Mouse (Mus musculus) E14TG2a.4 (cell line): ENCODE measurements at regions not wholly inside any gene's neighbourhood (a gene's known extent, or its start where the extent isn't known, plus 50 kb on each side); places are given as distances from the start of the nearest gene placed in this dataset.

ENCODE experiments used
- H3K27me3 ChIP-seq: 2 replicates; pipeline ENCODE4 v1.6.1; 2014; ENCODE audit warnings: low read length, control low read depth; ENCODE audit not compliant: insufficient read depth
- H3K36me3 ChIP-seq: 2 replicates; pipeline ENCODE4 v1.6.1; 2014; ENCODE audit warnings: low read length, control low read depth; ENCODE audit not compliant: insufficient read depth
- H3K4me1 ChIP-seq: replicated peaks from 2 replicates; pipeline ENCODE4 v1.6.1; 2014; ENCODE audit warnings: low read depth, low read length, control low read depth
- H3K4me3 ChIP-seq: replicated peaks from 2 replicates; pipeline ENCODE4 v1.5.1; 2014; ENCODE audit warnings: mild to moderate bottlenecking, low read length
- H3K9me3 ChIP-seq: 2 replicates; pipeline ENCODE4 v1.6.1; 2014; ENCODE audit warnings: low read length, control low read depth
- CTCF ChIP-seq: conservative IDR thresholded peaks from 2 replicates; pipeline ENCODE4 v1.5.1; 2014; ENCODE audit warnings: low read length
- NANOG ChIP-seq: IDR thresholded peaks from 2 replicates; pipeline ENCODE4 v1.6.1; 2014; ENCODE audit warnings: borderline replicate concordance, low read length, mixed read lengths
- POU5F1 ChIP-seq: IDR thresholded peaks from 2 replicates; pipeline ENCODE4 v1.6.1; 2014; ENCODE audit warnings: low read length, borderline replicate concordance

DNA sequence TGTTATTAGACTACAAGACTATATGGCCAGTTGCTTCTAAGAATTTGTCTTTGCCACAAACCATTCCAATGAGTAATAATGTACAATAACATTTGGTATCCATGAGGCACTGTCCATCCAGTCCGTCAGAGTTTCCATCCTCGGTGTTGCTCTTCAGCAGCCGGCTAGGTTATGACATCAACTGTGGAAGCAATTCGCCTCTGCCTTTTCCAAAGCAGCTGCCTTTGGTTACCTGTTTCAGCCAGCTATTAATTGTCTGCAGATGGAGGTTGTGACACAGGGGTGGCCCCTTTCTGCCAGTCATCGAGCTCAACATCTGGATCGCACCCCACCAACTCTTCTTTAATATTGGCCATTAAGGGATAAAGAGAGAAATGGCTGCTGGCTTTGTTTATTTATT lies 168.2 kb downstream of the Klf6 start:
- H3K27me3 ChIP-seq: no peaks in the 10 kb centered on the region
- no peaks in the 10 kb centered on the region for H3K36me3 ChIP-seq
- no peak overlapping the region for H3K4me3 ChIP-seq
- no peak for TF ChIP-seq NANOG
- no peak for TF ChIP-seq POU5F1
- TF ChIP-seq CTCF: no peak
- H3K4me1 ChIP-seq: no peaks in the 10 kb centered on the region
- H3K9me3 ChIP-seq: no peaks in the 10 kb centered on the region

DNA sequence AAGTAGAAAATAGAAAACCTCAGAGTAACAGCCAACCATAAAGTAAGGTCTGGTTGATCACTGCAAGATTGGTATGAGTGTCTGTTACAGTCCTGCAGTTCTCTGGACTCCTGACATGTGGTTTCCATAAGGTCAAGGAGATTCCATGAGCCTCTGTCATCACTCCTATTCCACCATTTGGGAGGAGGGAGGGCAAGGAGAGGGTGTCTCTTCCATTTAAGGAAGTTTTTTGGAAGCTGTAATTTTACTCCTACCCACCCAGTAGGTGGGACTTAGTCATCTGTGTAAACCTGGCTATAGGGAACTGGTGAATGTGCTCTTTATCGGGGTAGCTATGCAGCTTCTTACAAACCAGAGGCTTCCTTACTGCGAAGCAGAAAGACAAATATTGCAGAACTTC lies 168.8 kb downstream of the Klf6 start:
- Histone ChIP-seq H3K9me3 (no peaks in the 10 kb centered on the region), H3K27me3 (no peaks in the 10 kb centered on the region), H3K4me3 (no peak overlapping the region), H3K4me1 (no peaks in the 10 kb centered on the region), H3K36me3 (no peaks in the 10 kb centered on the region)
- TF ChIP-seq CTCF: no peak
- no peak for TF ChIP-seq POU5F1
- TF ChIP-seq NANOG: no peak

DNA sequence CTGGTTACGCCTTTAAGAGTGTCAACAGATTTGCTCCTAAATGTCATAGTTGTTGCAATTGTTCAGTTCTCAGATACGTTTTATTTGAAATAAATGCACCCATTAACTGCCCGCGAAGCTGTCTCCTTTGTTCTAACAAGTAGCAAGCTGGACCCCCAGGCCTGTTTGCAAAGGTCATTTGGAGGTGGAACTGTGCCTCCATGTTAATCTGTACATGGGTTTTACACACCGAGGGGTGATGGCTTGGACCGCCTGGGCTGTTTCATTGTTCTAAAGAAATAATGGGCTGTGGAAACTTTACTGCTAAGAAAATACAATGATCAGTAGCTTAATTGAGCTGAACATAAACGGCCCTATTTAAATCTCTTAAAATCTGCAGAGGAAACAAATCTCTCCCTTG lies 178.8 kb downstream of the Klf6 start:
- 0 out of 2 replicates have a peak, but pooled peaks cover 9% of the 10 kb centered on the region for H3K4me1 ChIP-seq
- H3K4me3 ChIP-seq: no peak overlapping the region
- TF ChIP-seq POU5F1 (no peak), CTCF (no peak), NANOG (peak; percentile 67; the same call in 1 of the 2 replicates)
- H3K27me3 ChIP-seq: no peaks in the 10 kb centered on the region
- H3K36me3 ChIP-seq: no peaks in the 10 kb centered on the region
- peaks cover 6% of the 10 kb centered on the region; the same call in 1 of the 2 replicates for H3K9me3 ChIP-seq

DNA sequence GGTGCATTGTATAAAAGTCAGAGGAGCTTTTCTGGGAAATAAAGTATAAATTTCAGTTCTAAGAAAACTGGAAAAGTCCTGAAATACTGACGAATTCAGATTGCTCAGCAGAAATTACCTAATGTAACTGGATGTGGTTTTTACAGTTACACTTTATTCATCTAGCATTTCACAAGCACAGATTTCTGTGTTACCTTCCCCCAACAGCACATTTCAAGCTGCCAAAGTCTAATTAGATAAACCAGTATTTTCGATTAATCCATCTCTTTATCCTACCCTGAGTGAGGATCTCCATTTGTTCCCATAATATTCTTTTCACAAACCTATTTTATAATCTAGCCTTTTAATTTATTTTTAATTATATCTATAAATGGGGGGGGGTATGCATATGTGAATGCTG lies 179.4 kb downstream of the Klf6 start:
- Histone ChIP-seq H3K4me3 (no peak overlapping the region), H3K9me3 (peaks cover 6% of the 10 kb centered on the region; the same call in 1 of the 2 replicates), H3K4me1 (0 out of 2 replicates have a peak, but pooled peaks cover 9% of the 10 kb centered on the region), H3K36me3 (no peaks in the 10 kb centered on the region), H3K27me3 (no peaks in the 10 kb centered on the region)
- TF ChIP-seq POU5F1 (no peak), NANOG (no peak), CTCF (no peak)

DNA sequence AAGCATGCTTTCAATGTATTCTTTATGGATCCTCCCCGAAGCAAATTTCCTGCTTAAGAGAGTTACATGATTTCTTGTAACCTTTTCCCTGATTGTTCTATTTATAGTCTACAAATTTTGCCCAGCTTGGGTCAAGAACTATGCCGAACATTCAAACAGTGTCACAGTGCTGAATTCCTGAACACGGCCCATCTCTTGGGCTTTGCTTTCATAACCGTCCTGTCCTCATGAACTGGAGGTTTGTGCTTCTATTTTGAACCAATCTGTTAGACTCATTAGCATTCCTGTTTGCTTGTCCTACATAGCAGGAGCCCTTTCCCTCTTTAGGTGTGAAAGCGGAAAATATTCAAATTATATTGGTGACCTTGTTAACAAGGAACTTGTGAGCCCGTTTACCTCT lies 181.2 kb downstream of the Klf6 start:
- no peaks in the 10 kb centered on the region for H3K36me3 ChIP-seq
- no peak overlapping the region for H3K4me3 ChIP-seq
- no peak for TF ChIP-seq CTCF
- TF ChIP-seq NANOG: no peak
- no peak for TF ChIP-seq POU5F1
- 0 out of 2 replicates have a peak, but pooled peaks cover 9% of the 10 kb centered on the region for H3K4me1 ChIP-seq
- H3K27me3 ChIP-seq: no peaks in the 10 kb centered on the region
- H3K9me3 ChIP-seq: peaks cover 6% of the 10 kb centered on the region; the same call in 1 of the 2 replicates

DNA sequence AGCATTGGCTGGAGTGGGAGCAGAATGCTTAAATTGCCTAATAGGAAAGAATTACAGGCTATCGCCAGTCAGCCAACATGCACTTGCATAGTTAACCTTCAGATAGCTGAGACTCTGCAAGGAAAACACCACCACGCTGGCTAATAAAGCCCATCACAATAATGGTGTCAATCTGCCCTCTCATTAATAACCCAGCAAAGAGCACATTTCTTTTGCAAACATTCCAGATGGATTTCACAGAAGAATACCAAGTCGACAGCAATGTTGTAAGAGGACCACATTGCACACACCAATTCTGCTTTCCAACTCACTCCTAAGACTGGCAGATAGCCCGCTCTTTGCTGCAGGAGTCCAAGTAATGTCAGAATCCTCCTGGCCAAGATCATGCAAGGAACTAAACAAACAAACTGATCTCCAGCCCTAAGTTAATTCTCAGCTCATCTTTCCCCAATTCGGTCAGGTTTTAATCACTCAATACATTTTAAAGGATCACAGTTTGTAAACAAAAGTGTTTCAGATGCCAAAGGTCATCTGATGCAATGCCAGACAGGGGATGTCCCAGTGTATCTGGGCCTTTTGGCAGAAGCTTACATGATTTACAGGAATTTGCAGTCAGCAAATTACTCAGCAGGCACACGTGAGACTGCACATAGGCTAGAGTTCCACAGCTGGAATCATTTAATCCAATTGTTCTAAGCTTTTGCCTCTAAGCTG lies 198.4 kb downstream of the Klf6 start:
- Histone ChIP-seq H3K4me3 (no peak overlapping the region), H3K4me1 (peaks cover 14% of the 10 kb centered on the region), H3K27me3 (no peaks in the 10 kb centered on the region), H3K36me3 (no peaks in the 10 kb centered on the region), H3K9me3 (0 out of 2 replicates have a peak, but pooled peaks cover 3% of the 10 kb centered on the region)
- TF ChIP-seq CTCF (no peak), NANOG (no peak), POU5F1 (no peak)

DNA sequence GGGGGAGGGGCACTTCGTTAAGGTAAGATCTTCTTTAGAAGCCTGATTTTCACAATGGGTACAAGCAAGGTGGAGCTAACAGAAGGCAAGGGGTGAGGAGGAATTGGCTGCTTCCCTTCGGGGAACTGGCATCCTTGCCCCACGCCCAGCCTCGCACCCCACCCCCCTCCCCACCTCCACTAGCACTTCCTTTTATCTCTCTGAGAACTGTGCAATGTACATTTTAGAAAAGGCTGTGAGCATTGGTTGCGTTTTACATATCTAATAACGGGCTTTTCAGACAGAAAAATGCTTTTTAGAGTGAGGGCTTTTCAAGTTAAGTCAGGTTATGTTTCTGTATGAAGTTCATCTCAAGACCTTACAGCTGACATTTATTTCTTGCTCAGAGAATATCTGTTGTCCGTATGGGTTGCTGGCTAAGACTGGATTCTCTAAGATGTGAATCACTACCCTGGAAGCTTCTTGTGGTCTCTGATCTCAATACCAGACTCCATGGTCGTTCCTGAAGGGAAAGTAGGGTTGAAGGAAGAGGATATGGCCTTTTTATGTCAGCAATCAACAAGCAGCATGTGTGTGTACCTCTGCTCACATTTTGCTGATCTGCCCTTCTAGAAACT lies 199.1 kb downstream of the Klf6 start:
- H3K36me3 ChIP-seq: no peaks in the 10 kb centered on the region
- no peak overlapping the region for H3K4me3 ChIP-seq
- no peaks in the 10 kb centered on the region for H3K27me3 ChIP-seq
- peaks cover 14% of the 10 kb centered on the region for H3K4me1 ChIP-seq
- TF ChIP-seq NANOG (no peak), POU5F1 (no peak), CTCF (no peak)
- 0 out of 2 replicates have a peak, but pooled peaks cover 3% of the 10 kb centered on the region for H3K9me3 ChIP-seq

DNA sequence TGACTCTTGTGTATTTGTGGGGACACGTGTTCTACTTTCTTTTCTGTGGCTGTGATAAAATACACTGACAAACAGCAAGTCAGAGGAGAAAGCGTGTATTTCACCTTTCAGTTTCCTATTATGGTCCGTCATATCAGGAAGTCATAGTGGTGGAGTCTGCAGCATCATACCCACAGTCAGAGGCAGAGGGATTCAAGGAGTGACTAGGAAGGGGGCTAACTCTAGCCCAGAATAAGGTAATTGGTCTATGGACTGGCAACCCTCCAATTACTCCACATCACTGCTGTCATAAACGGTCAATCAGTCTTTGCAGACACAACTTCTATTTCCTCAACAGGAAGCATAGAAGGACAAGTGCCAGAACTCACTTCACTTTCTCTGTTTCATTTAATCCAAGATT lies 201.0 kb downstream of the Klf6 start:
- Histone ChIP-seq H3K4me1 (peaks cover 14% of the 10 kb centered on the region), H3K9me3 (no peaks in the 10 kb centered on the region), H3K4me3 (no peak overlapping the region), H3K36me3 (no peaks in the 10 kb centered on the region), H3K27me3 (no peaks in the 10 kb centered on the region)
- TF ChIP-seq POU5F1 (no peak), NANOG (no peak), CTCF (no peak)
